Mouse (Mus musculus) neural tube, embryonic 10.5 days (tissue): ENCODE data around the gene Map3k3.
"Not testable (repeated sequence)": the region's sequence is repeated elsewhere in the genome, so short reads cannot be mapped to it uniquely, and the experiment has no call there.

ENCODE experiments used
- DNase-seq: peaks from one replicate; pipeline ENCODE4 v3.0.0-alpha.2; 2017; ENCODE audit warnings: low spot score; ENCODE audit errors: extremely low spot score

The Map3k3 gene

GRCm38 (mm10) chr11:106076321-106076720 is 8.1 kb upstream of the Map3k3 start:
- peak; percentile 73 for DNase-seq

DNA sequence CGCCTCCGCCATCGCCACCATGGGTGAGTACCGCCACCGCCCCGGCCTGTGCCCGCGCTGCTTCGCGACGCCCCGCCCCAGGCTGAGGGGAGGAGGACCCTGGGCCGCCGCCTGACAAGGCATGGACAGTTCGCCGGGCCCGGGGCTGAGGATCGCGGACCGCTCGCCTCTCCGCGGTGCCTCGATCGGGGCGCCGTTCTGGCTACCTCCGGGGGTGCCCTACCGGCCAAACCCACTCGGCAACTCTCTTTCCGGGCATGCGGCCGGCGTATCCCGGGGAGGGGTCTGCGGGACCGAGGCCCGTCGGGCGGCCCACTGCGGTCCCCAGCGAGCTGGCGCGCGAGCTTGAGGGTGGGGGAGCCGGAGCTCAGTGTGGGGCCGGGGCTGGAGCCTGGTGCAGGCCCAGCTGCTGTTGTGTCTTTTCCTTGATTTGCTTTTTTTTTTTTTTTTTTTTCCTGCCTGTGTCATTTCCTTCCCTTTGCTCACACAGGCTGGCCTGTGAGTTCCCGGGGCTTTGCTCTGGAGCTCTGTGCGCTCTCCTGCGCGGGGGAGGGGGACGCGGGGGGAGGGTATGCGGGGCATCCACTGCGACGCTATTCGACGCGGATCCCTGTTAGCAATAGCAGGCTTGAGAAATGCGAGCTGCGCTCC is 623 bp downstream of the Map3k3 start:
- peak; percentile 83 for DNase-seq

DNA sequence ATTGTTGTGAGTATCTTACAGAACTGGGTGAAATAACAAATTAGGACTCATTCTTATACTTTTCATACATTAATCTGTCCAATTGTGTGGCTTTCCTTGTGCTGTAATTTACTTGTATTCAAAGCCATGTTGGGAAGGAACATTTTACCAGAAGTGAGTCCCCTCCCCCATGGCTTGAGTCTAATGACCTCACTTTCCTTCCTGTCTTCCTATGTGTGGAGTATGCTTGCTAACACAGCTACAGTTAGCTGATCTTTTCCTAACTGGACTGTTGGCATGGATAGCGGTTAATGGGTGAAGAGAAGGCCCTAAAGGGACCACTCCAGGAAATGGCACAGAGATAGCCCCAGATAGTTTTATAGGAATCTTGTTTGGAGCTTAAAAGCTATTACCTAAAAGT is 13.8 kb downstream of the Map3k3 start:
- DNase-seq, result no peak

GRCm38 (mm10) chr11:106102866-106103265 is 18.5 kb downstream of the Map3k3 start:
- no peak for DNase-seq

GRCm38 (mm10) chr11:106106047-106106587 is 21.7 kb downstream of the Map3k3 start:
- DNase-seq, result no peak

DNA sequence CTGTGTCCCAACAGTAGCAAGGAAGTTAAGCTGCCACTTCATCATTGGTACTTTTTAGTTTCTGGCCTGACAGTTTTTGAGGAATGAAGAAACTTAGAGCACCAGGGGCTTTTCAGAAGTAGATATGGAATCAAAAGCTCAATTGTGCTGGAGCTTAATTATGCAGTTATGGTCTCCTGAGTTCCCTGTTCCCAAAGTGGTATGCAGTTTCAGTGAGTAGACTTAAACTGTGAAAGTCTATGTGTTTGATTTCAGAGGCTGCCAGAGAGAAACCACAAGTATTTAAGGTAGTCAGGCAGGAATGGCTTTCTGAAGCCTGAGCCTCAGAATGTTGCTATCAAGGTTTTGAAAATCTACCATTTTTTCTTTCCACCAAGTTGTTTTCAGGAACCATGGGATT is 27.3 kb downstream of the Map3k3 start:
- no peak for DNase-seq

- no peak for DNase-seq
Observed at GRCm38 (mm10) chr11:106122221-106122620, 37.8 kb downstream of the Map3k3 start.

- DNase-seq, result no peak
Observed at GRCm38 (mm10) chr11:106122736-106123135, 38.3 kb downstream of the Map3k3 start.

- DNase-seq, result no peak
Observed at GRCm38 (mm10) chr11:106124784-106125183, 40.4 kb downstream of the Map3k3 start.

- no peak for DNase-seq
Observed at GRCm38 (mm10) chr11:106125827-106126226, 41.4 kb downstream of the Map3k3 start.

DNA sequence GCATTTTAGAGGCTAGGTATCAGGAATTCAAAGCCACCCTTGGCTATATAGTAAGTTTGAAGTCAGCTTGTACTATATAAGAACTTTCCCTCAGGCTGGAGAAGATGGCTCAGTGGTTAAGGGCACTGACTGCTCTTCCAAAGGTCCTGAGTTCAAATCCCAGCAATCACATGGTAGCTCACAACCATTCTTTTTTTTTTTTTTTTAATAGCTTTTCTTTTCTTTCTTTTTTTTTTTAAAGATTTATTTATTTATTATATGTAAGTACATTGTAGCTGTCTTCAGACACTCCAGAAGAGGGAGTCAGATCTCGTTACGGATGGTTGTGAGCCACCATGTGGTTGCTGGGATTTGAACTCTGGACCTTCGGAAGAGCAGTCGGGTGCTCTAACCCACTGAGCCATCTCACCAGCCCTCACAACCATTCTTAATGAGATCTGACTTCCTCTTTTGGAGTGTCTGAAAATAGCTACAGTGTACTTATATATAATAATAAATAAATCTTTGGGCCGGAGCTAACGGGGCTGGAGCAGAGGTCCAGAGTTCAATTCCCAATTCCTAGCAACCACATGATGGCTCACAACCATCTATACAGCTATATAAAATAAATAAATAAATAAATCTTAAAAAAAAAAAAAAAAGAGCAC is 42.4 kb downstream of the Map3k3 start:
- not testable (repeated sequence) for DNase-seq

- DNase-seq, result no peak
Observed at GRCm38 (mm10) chr11:106129477-106129876, 45.1 kb downstream of the Map3k3 start.

- DNase-seq, result no peak
Observed at GRCm38 (mm10) chr11:106132516-106132915, 48.1 kb downstream of the Map3k3 start.

DNA sequence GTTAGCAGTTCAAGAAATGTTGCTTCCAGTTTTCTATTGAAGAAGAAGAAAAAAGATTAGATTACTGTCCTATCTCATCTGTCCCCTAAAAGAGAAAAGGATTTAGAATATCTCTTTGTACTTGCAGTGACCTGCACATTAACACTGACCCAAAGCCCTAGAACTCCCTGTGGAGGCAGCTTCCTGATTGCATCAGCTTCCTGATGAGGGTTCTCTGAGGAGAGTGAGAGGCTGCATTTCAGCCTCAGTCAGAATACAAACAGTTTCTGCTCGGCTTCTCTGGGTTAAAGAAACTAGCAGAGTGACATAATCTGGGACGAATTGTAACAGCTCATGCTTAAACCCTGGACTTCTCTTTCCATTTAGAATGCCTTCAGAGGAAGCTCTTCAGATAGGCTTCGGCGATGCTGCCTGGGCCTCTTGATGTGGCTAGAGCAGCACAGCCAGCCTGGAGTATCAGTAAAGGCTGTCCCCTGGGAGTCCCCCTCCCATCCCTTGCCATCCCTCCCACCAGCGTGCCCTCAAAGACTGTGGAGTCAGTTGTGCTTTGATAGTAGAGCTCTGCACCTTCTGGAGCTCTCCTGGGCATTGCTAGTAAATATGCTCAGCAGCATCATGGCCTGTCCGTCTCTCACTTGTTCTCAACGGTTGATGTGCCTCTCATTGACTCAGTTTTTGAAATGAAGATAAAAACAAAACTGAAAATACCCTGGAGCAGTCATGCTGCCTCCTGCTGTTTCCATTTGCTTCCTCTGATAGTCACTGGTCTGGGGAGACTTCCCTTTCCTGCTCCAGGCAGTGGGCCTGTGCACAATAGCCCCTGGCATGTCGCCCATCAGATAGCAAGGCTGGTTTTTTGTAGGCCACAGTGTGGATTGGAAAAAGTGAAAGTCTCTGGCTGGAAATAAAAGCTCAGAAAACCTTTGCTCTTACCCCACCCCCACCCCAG is 50.4 kb downstream of the Map3k3 start:
- no peak for DNase-seq

- DNase-seq, result no peak
Observed at GRCm38 (mm10) chr11:106151219-106151618, 66.8 kb downstream of the Map3k3 start.

DNA sequence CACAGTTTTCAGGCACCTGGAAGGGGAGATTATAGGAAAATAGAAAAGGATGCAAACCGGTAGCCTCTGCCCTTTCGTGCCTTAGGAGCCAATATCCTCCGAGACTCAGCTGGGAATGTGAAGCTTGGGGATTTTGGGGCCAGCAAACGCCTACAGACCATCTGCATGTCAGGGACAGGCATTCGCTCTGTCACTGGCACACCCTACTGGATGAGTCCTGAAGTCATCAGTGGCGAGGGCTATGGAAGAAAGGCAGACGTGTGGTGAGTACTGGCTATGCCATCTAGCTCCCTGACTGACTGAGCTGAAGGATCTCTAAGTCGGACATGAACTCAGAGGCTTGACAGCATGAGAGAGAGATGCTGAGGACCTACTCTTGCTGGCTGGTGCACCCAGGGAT is 67.7 kb downstream of the Map3k3 start:
- no peak for DNase-seq

DNA sequence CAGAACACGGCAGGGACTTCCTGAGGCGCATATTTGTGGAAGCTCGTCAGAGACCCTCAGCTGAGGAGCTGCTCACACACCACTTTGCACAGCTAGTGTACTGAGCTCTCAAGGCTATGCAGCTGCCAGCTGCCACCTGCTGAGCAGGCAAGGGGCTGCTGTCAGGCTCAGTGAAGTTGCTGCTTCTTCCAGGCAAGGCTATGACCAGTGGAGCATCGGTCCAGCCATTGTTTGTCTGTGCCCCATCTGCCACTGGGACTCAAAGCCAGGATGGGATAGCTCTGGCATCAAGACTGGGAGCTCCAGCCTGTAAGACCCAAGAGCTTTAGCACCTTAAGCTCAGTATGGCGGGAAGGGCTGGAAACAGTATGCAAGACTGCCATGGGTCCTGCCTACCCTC is 69.7 kb downstream of the Map3k3 start:
- DNase-seq, result no peak

GRCm38 (mm10) chr11:106154770-106155169 is 70.4 kb downstream of the Map3k3 start:
- DNase-seq, result no peak

- DNase-seq, result no peak
Observed at GRCm38 (mm10) chr11:106155761-106156160, 71.3 kb downstream of the Map3k3 start.

GRCm38 (mm10) chr11:106156257-106156656 is 71.8 kb downstream of the Map3k3 start:
- no peak for DNase-seq

- DNase-seq, result no peak
Observed at GRCm38 (mm10) chr11:106157154-106157553, 72.7 kb downstream of the Map3k3 start.
